Mouse (Mus musculus): ENCODE measurements at regions not wholly inside any gene's neighbourhood (a gene's known extent, or its start where the extent isn't known, plus 50 kb on each side); places are given as distances from the start of the nearest gene placed in this dataset.

DNA sequence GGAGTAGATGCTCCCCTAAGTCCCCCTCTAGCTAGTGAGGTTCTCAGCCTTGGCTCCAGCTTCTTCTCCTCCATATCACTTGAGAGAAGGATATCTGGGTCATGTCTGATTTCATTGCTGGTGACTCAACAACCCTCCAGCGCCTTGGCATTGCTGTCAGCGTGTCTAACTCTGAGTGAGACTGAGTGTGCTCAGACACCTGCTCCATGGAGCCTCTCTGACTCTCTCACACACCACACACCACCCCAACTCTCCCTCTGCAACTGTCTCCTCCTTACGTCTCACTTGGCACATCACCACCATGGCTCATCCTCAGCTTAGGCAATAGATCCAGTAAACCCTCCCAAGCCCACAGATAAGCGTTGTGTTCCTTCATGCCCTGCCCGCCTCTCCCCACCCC, 260.0 kb downstream of the Rps15a start:
- Histone ChIP-seq H3K4me3 (no peak overlapping the region), H3K36me3 (no peaks in the 10 kb centered on the region), H3K27me3 (no peaks in the 10 kb centered on the region), H3K9me3 (no peaks in the 10 kb centered on the region), H3K27ac (replicated peaks) (no peak overlapping the region), H3K4me2 (no peak overlapping the region), H3K9ac (no peak overlapping the region), H3K4me1 (replicated peaks) (peaks cover 17% of the 10 kb centered on the region)
- no peak for ATAC-seq (ENCODE audit: low FRiP score, low read depth)
- WGBS = 89% methylated on average over 5 of the region's 5 CpGs

GRCm38 (mm10) chr7:117853716-117854115, 262.3 kb downstream of the Rps15a start:
- H3K27ac ChIP-seq (replicated peaks) = no peak overlapping the region
- WGBS = 59% methylated on average over 4 of the region's 4 CpGs
- H3K9me3 ChIP-seq = no peaks in the 10 kb centered on the region
- H3K4me3 ChIP-seq = no peak overlapping the region
- no peak overlapping the region for H3K4me2 ChIP-seq
- H3K36me3 ChIP-seq = no peaks in the 10 kb centered on the region
- no peak overlapping the region for H3K9ac ChIP-seq
- peaks cover 17% of the 10 kb centered on the region for H3K4me1 ChIP-seq (replicated peaks)
- ATAC-seq (ENCODE audit: low FRiP score, low read depth) = no peak
- no peaks in the 10 kb centered on the region for H3K27me3 ChIP-seq

DNA sequence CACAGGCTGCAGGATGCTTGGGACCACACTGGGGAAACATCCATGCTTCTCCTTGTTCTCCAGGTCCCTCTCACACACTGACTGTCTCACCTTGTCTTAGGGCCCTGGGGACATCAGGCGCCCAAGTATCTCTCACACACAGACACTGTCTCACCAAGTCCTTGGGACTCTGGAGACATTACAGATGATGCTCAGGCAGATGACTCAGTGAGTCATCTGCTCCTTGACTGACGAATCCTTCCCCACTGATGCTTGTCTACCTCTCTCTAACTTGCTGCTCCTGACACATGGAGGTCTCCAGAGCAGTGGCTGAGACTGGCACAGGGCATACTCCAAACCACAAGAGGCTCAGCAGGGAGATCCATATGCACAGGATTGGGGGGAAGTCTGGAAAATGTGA, 263.1 kb downstream of the Rps15a start:
- Histone ChIP-seq H3K4me3 (no peak overlapping the region), H3K9ac (no peak overlapping the region), H3K27ac (replicated peaks) (no peak overlapping the region), H3K27me3 (no peaks in the 10 kb centered on the region), H3K4me2 (no peak overlapping the region), H3K36me3 (no peaks in the 10 kb centered on the region), H3K9me3 (no peaks in the 10 kb centered on the region), H3K4me1 (replicated peaks) (peaks cover 17% of the 10 kb centered on the region)
- no peak for ATAC-seq (ENCODE audit: low FRiP score, low read depth)
- whole genome bisulfite sequencing = 80% methylated on average over 2 of the region's 2 CpGs

DNA sequence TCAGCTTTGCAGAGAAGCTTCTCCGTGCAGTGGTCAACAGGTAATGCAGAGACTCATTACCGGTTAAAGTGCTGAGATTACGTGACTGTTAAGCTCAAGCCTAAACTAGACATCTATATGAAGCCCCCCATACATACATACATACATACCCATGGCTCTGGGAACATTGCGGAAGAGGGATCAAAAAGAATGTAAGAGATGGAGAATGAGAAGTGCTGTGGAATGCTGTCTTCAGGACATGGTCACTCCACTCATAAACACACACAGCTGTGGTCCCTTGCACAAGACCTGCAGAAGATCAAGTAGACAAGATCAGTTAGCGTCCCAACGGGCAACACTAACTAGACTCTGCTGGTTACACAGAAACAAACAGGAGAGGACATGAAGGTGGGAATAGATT, 265.2 kb downstream of the Rps15a start:
- 97% methylated on average over 6 of the region's 6 CpGs for WGBS
- Histone ChIP-seq H3K4me1 (replicated peaks) (0 out of 2 replicates have a peak, but pooled peaks cover 4% of the 10 kb centered on the region), H3K4me3 (no peak overlapping the region), H3K27me3 (no peaks in the 10 kb centered on the region), H3K27ac (replicated peaks) (no peak overlapping the region), H3K36me3 (no peaks in the 10 kb centered on the region), H3K4me2 (no peak overlapping the region), H3K9me3 (no peaks in the 10 kb centered on the region), H3K9ac (no peak overlapping the region)
- no peak for ATAC-seq (ENCODE audit: low FRiP score, low read depth)

- no peaks in the 10 kb centered on the region for H3K4me1 ChIP-seq (replicated peaks)
- no peaks in the 10 kb centered on the region for H3K27me3 ChIP-seq
- no peak overlapping the region for H3K4me2 ChIP-seq
- H3K9me3 ChIP-seq = no peaks in the 10 kb centered on the region
- H3K27ac ChIP-seq (replicated peaks) = no peak overlapping the region
- no peak overlapping the region for H3K9ac ChIP-seq
- no peak for ATAC-seq (ENCODE audit: low FRiP score, low read depth)
- no peak overlapping the region for H3K4me3 ChIP-seq
- WGBS = 90% methylated on average over 5 of the region's 5 CpGs
- no peaks in the 10 kb centered on the region for H3K36me3 ChIP-seq
These were observed 269.9 kb downstream of the Rps15a start for GRCm38 (mm10) chr7:117846041-117846440.

GRCm38 (mm10) chr7:117842780-117843179, 273.2 kb downstream of the Rps15a start:
- Histone ChIP-seq H3K27me3 (no peaks in the 10 kb centered on the region), H3K9ac (no peak overlapping the region), H3K36me3 (no peaks in the 10 kb centered on the region), H3K4me1 (replicated peaks) (no peaks in the 10 kb centered on the region), H3K4me2 (no peak overlapping the region), H3K27ac (replicated peaks) (no peak overlapping the region), H3K4me3 (no peak overlapping the region), H3K9me3 (no peaks in the 10 kb centered on the region)
- peak; percentile 68; the same call in 1 of the 2 replicates for ATAC-seq (ENCODE audit: low FRiP score, low read depth)
- 35% methylated on average over 5 of the region's 5 CpGs for WGBS

DNA sequence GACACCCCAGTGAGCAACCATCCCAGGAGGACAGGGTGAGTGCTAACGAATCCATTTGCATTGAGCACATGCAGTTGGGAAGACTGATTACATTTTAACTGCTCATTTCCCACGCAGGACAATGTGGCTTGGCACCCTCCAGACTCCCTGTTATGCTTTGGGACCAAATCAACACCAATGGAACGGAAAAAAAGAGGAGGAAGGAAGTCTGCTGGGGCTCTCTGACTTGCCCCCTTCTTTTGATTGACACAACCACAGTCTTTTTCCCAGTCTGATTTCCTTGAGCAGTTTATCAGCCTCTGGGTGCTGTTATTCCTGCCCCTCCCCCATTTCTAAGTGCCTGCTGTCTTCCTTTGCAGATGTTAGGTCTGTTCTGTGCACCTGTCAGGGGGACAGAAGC, 321.0 kb downstream of the Rps15a start:
- H3K9me3 ChIP-seq = no peaks in the 10 kb centered on the region
- H3K4me1 ChIP-seq (replicated peaks) = no peaks in the 10 kb centered on the region; the same call in 1 of the 2 replicates
- no peak overlapping the region for H3K4me2 ChIP-seq
- H3K4me3 ChIP-seq = no peak overlapping the region
- 19% methylated on average over 3 of the region's 3 CpGs for WGBS
- no peaks in the 10 kb centered on the region for H3K36me3 ChIP-seq
- no peak for ATAC-seq (ENCODE audit: low FRiP score, low read depth)
- H3K27me3 ChIP-seq = no peaks in the 10 kb centered on the region
- H3K9ac ChIP-seq = no peak overlapping the region
- H3K27ac ChIP-seq (replicated peaks) = no peak overlapping the region

DNA sequence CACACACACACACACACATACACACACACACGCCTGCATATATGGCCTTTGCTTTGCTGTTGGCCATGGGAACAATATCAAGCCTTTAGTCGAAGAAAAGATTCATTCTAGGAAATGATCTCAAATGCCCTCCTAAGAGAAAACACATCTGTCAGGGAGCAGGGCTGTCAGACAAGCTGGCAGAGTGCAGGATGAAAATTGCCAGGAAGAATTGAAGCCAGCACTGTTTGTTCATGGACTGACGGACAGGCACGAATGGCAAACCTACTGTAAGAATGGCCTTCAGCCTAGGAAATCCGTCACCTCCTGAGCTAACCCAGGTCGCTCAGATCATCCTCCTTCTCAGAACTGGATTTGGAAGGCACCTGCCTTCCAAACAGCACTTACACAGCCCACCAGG, 322.0 kb downstream of the Rps15a start:
- Histone ChIP-seq H3K36me3 (no peaks in the 10 kb centered on the region), H3K27ac (replicated peaks) (0 out of 2 replicates have a peak overlapping the region, but pooled peaks have one; percentile 8), H3K27me3 (no peaks in the 10 kb centered on the region), H3K4me1 (replicated peaks) (no peaks in the 10 kb centered on the region; the same call in 1 of the 2 replicates), H3K4me2 (no peak overlapping the region), H3K9me3 (no peaks in the 10 kb centered on the region), H3K9ac (no peak overlapping the region), H3K4me3 (no peak overlapping the region)
- no peak for ATAC-seq (ENCODE audit: low FRiP score, low read depth)
- 70% methylated on average over 6 of the region's 6 CpGs for WGBS

GRCm38 (mm10) chr7:117792456-117792855, 323.5 kb downstream of the Rps15a start:
- Histone ChIP-seq H3K4me3 (no peak overlapping the region), H3K9me3 (no peaks in the 10 kb centered on the region), H3K36me3 (no peaks in the 10 kb centered on the region), H3K9ac (no peak overlapping the region), H3K27me3 (no peaks in the 10 kb centered on the region), H3K4me2 (no peak overlapping the region), H3K4me1 (replicated peaks) (no peaks in the 10 kb centered on the region; the same call in 1 of the 2 replicates), H3K27ac (replicated peaks) (no peak overlapping the region)
- no peak for ATAC-seq (ENCODE audit: low FRiP score, low read depth)
- WGBS = 73% methylated on average over 4 of the region's 4 CpGs

DNA sequence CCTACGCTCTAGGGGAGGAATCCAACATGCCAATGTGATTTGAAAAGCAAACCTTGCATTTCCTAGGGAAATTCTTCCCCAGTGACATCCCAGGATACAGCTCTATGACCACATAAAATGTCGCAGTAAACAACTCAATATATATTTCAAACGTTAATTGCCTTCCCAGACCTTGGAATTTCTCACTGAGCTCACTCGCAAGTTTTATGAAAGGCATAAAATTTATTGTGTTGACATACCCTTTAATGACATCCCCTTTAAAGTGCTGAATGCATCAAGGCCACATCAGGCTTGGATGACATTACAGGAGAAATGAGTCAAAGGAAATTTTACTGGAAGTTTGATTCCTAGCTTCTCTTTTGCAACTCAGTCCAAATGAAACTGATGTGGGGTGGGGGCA, 337.0 kb downstream of the Rps15a start:
- Histone ChIP-seq H3K9me3 (no peaks in the 10 kb centered on the region), H3K27ac (replicated peaks) (no peak overlapping the region), H3K9ac (no peak overlapping the region), H3K4me3 (no peak overlapping the region), H3K27me3 (no peaks in the 10 kb centered on the region), H3K36me3 (no peaks in the 10 kb centered on the region), H3K4me2 (no peak overlapping the region), H3K4me1 (replicated peaks) (no peaks in the 10 kb centered on the region)
- 81% methylated on average over 4 of the region's 4 CpGs for WGBS
- ATAC-seq (ENCODE audit: low FRiP score, low read depth) = no peak

DNA sequence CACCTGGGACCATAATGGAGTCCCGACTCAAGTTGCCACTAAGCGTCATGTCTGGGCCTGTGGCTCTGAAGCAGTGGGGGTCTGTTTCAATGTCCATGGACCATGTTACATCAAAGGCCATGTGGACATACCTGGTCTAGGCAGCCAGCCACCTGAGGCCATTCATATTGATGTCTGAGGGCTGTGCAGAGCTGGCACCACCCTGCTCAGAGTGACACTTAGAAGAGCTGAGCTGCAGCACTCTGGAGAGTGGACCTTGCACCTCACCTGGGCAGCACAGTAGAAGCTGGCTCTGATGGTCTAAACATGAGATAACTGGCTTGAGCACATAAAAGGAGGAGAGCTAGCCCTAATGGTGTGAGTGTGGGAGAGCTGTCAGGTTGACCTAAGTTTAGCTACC, 338.1 kb downstream of the Rps15a start:
- Histone ChIP-seq H3K9me3 (no peaks in the 10 kb centered on the region), H3K9ac (no peak overlapping the region), H3K4me1 (replicated peaks) (no peaks in the 10 kb centered on the region), H3K36me3 (no peaks in the 10 kb centered on the region), H3K4me3 (no peak overlapping the region), H3K27me3 (no peaks in the 10 kb centered on the region), H3K4me2 (no peak overlapping the region), H3K27ac (replicated peaks) (no peak overlapping the region)
- ATAC-seq (ENCODE audit: low FRiP score, low read depth) = no peak
- 95% methylated on average over 2 of the region's 2 CpGs for WGBS

GRCm38 (mm10) chr7:117771836-117772235, 344.2 kb downstream of the Rps15a start:
- Histone ChIP-seq H3K27ac (replicated peaks) (no peak overlapping the region), H3K4me1 (replicated peaks) (no peaks in the 10 kb centered on the region), H3K9me3 (no peaks in the 10 kb centered on the region), H3K4me3 (no peak overlapping the region), H3K36me3 (no peaks in the 10 kb centered on the region), H3K27me3 (no peaks in the 10 kb centered on the region), H3K9ac (no peak overlapping the region), H3K4me2 (no peak overlapping the region)
- WGBS = 25% methylated on average over 6 of the region's 6 CpGs
- no peak for ATAC-seq (ENCODE audit: low FRiP score, low read depth)

DNA sequence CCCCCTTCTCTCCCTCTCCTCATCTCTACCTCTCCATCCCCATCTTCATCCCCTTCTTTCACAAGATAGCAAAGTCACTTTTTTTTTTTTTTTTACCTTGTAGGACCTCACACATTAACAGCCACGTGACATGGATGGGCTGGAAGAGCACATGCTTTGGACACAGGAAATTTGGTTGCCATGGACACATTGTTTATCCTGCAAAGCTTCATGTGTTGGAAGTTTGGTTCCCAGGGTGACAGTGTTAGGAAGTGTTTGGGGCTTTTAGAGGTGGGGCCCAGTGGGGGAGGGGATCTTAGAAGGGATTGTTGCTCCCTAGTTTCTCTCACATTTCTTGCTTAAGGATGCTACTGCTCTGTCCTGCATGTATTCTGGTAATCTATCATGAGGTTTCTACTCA, 356.5 kb downstream of the Rps15a start:
- no peak overlapping the region for H3K27ac ChIP-seq (replicated peaks)
- ATAC-seq (ENCODE audit: low FRiP score, low read depth) = no peak
- no peak overlapping the region for H3K4me2 ChIP-seq
- H3K4me1 ChIP-seq (replicated peaks) = no peaks in the 10 kb centered on the region
- no peak overlapping the region for H3K4me3 ChIP-seq
- H3K36me3 ChIP-seq = no peaks in the 10 kb centered on the region
- H3K9ac ChIP-seq = no peak overlapping the region
- no peaks in the 10 kb centered on the region for H3K27me3 ChIP-seq
- 25% methylated on average over 1 of the region's 1 CpGs for WGBS
- no peaks in the 10 kb centered on the region for H3K9me3 ChIP-seq

Data from hindbrain, embryonic 15.5 days (tissue).